Mouse (Mus musculus) limb, embryonic 14.5 days (tissue): ENCODE data around the gene Ubtf. TPM values are rescaled to one million over a fixed set of nuclear protein-coding genes. Genes with fewer than 3 reads are reported as not detected.

Experiments
- ATAC-seq: fragments of 200-750 bp; cut with Nextera tagmentation; 2 replicates; pipeline ENCODE4 v1.8.0; 2017; ENCODE audit warnings: low read depth, moderate number of reproducible peaks, moderate TSS enrichment; ENCODE audit not compliant: low FRiP score
- DNase-seq: peaks from one replicate; pipeline ENCODE4 v3.0.0-alpha.2; 2015; ENCODE audit warnings: low spot score
- H3K27ac ChIP-seq: fragments of 300-500 bp; sonication (generic); replicated peaks from 2 replicates; pipeline ENCODE4 v1.5.1; 2014; ENCODE audit warnings: low read depth, mild to moderate bottlenecking, low read length, moderate library complexity, mixed read lengths
- H3K27me3 ChIP-seq: fragments of 300-500 bp; sonication (generic); 2 replicates; pipeline ENCODE4 v1.6.1; 2014; ENCODE audit warnings: low read length, mixed read lengths; ENCODE audit not compliant: control insufficient read depth, insufficient read depth
- H3K36me3 ChIP-seq: fragments of 300-500 bp; sonication (generic); 2 replicates; pipeline ENCODE4 v1.6.1; 2014; ENCODE audit warnings: mild to moderate bottlenecking, low read length, moderate library complexity, mixed read lengths; ENCODE audit not compliant: control insufficient read depth, insufficient read depth
- H3K4me1 ChIP-seq: fragments of 300-500 bp; sonication (generic); 2 replicates; pipeline ENCODE4 v1.6.1; 2014; ENCODE audit warnings: antibody characterized with exemption, low read length, mixed read lengths; ENCODE audit not compliant: control insufficient read depth, insufficient read depth
- H3K4me2 ChIP-seq: fragments of 300-500 bp; sonication (generic); replicated peaks from 2 replicates; pipeline ENCODE4 v1.6.1; 2014; ENCODE audit warnings: low read depth, mild to moderate bottlenecking, low read length, moderate library complexity; ENCODE audit not compliant: severe bottlenecking
- H3K4me3 ChIP-seq: fragments of 300-500 bp; sonication (generic); replicated peaks from 2 replicates; pipeline ENCODE4 v1.5.1; 2014; ENCODE audit warnings: low read length
- H3K9ac ChIP-seq: fragments of 300-500 bp; sonication (generic); 2 replicates; pipeline ENCODE4 v1.6.1; 2014; ENCODE audit warnings: mild to moderate bottlenecking, low read depth, low read length, moderate library complexity; ENCODE audit not compliant: severe bottlenecking
- H3K9me3 ChIP-seq: fragments of 300-500 bp; sonication (generic); 2 replicates; pipeline ENCODE4 v1.6.1; 2016; ENCODE audit warnings: low read length; ENCODE audit not compliant: control insufficient read depth
- POLR2A ChIP-seq: fragments of 200-500 bp; IDR thresholded peaks from 2 replicates; pipeline ENCODE4 v1.8.0; 2012; ENCODE audit warnings: inconsistent platforms, mild to moderate bottlenecking, moderate library complexity, borderline replicate concordance; ENCODE audit not compliant: insufficient read depth, insufficient read length; ENCODE audit errors: extremely low read depth
- WGBS: fragments of 180-500 bp; shearing (Covaris S2); extraction: QIAGEN DNeasy Blood & Tissue Kit; methylation state at CpG from one replicate; pipeline ENCODE4 v1.1.7; 2014; 5-methylcytosine and 5-hydroxymethylcytosine counted together
- polyA plus RNA-seq, 2 experiments: library from polyadenylated mRNA; depleted of rRNA in 1 of 2; stranded (reverse) in 1 of 2; unstranded in 1 of 2; fragments of >200 nt; fragmentation: Nextera tagmentation in 1 of 2; extraction: Ambion mirVana in 1 of 2; gene quantifications; 2 replicates each; pipeline versions ENCODE4 v1.2.1 to v1.2.3; 2012 to 2014

Gene Ubtf
- polyA plus RNA-seq, 2 experiments: 79.7 to 81.3 TPM

GRCm38 (mm10) chr11:102308979-102309378 lies 10.6 kb downstream of the Ubtf start:
- peak; percentile 91 for ATAC-seq
- DNase-seq: peak; percentile 98
- H3K27ac ChIP-seq: no peak overlapping the region
- H3K9me3 ChIP-seq: no peaks in the 10 kb centered on the region
- H3K27me3 ChIP-seq: no peaks in the 10 kb centered on the region
- 0% methylated on average over 26 of the region's 27 CpGs for WGBS
- peaks cover 75% of the 10 kb centered on the region for H3K36me3 ChIP-seq
- TF ChIP-seq POLR2A: 0 out of 2 replicates have a peak, but pooled peaks have one; percentile 28
- peak overlapping the region; percentile 48 for H3K4me2 ChIP-seq
- peak overlapping the region; percentile 3; the same call in 1 of the 2 replicates for H3K9ac ChIP-seq
- peaks cover 12% of the 10 kb centered on the region for H3K4me1 ChIP-seq
- H3K4me3 ChIP-seq: peak overlapping the region; percentile 31

GRCm38 (mm10) chr11:102308104-102308503 lies 11.4 kb downstream of the Ubtf start:
- 86% methylated on average over 9 of the region's 9 CpGs for WGBS
- H3K27me3 ChIP-seq: no peaks in the 10 kb centered on the region
- peaks cover 66% of the 10 kb centered on the region for H3K36me3 ChIP-seq
- TF ChIP-seq POLR2A: no peak
- DNase-seq: no peak
- ATAC-seq: no peak
- H3K27ac ChIP-seq: no peak overlapping the region
- H3K4me1 ChIP-seq: peaks cover 12% of the 10 kb centered on the region
- H3K4me3 ChIP-seq: no peak overlapping the region
- H3K9me3 ChIP-seq: no peaks in the 10 kb centered on the region
- no peak overlapping the region for H3K9ac ChIP-seq
- H3K4me2 ChIP-seq: no peak overlapping the region

- Histone ChIP-seq H3K36me3 (peaks cover 43% of the 10 kb centered on the region), H3K27me3 (no peaks in the 10 kb centered on the region), H3K4me3 (no peak overlapping the region), H3K4me2 (no peak overlapping the region), H3K9ac (no peak overlapping the region), H3K4me1 (peaks cover 8% of the 10 kb centered on the region), H3K9me3 (no peaks in the 10 kb centered on the region), H3K27ac (no peak overlapping the region)
- DNase-seq (no peak), ATAC-seq (no peak)
- 49% methylated on average over 3 of the region's 3 CpGs for WGBS
- TF ChIP-seq POLR2A: no peak
Measured at GRCm38 (mm10) chr11:102305359-102305758, 14.2 kb downstream of the Ubtf start.

- no peak for ATAC-seq
- TF ChIP-seq POLR2A: no peak
- 55% methylated on average over 2 of the region's 2 CpGs for WGBS
Measured at GRCm38 (mm10) chr11:102304141-102304540, 15.4 kb downstream of the Ubtf start.

GRCm38 (mm10) chr11:102299839-102300238 lies 19.7 kb downstream of the Ubtf start:
- H3K9me3 ChIP-seq: no peaks in the 10 kb centered on the region
- H3K9ac ChIP-seq: no peak overlapping the region
- no peak overlapping the region for H3K27ac ChIP-seq
- H3K27me3 ChIP-seq: no peaks in the 10 kb centered on the region
- no peaks in the 10 kb centered on the region for H3K36me3 ChIP-seq
- 45% methylated on average over 1 of the region's 1 CpGs for WGBS
- ATAC-seq: no peak
- peak; percentile 48 for DNase-seq
- peaks cover 10% of the 10 kb centered on the region; the same call in 1 of the 2 replicates for H3K4me1 ChIP-seq
- H3K4me2 ChIP-seq: no peak overlapping the region
- no peak for TF ChIP-seq POLR2A
- no peak overlapping the region for H3K4me3 ChIP-seq

More at GRCm38 (mm10) chr11:102304141-102304540, 15.4 kb downstream of the Ubtf start:
- no peak overlapping the region for H3K4me3 ChIP-seq
- H3K27ac ChIP-seq: no peak overlapping the region
- no peak for DNase-seq
- H3K27me3 ChIP-seq: no peaks in the 10 kb centered on the region
- no peaks in the 10 kb centered on the region for H3K4me1 ChIP-seq
- no peak overlapping the region for H3K9ac ChIP-seq
- H3K9me3 ChIP-seq: no peaks in the 10 kb centered on the region
- peaks cover 31% of the 10 kb centered on the region for H3K36me3 ChIP-seq
- no peak overlapping the region for H3K4me2 ChIP-seq
